Mouse (Mus musculus): ENCODE results near the gene Fam43b. TPM values are rescaled to one million over a fixed set of nuclear protein-coding genes. Genes with fewer than 3 reads are reported as not detected.

Gene Fam43b
- polyA plus RNA-seq, 1 experiment from 2014 or later, result not detected

- Histone ChIP-seq H3K27ac (ENCODE audit: low read depth, low read length) (no peak overlapping the region), H3K4me2 (ENCODE audit: low read depth) (no peak overlapping the region), H3K4me1 (ENCODE audit: control insufficient read depth, insufficient read depth, low read length) (peaks cover under 1% of the 10 kb centered on the region; the same call in 1 of the 2 replicates), H3K4me3 (ENCODE audit: low read depth, low read length) (no peak overlapping the region), H3K9me3 (ENCODE audit: control insufficient read depth, low read length) (no peaks in the 10 kb centered on the region), H3K27me3 (ENCODE audit: control insufficient read depth, insufficient read depth, low read length) (peaks cover under 1% of the 10 kb centered on the region; the same call in 1 of the 2 replicates), H3K9ac (ENCODE audit: low read length) (no peak overlapping the region), H3K36me3 (ENCODE audit: control insufficient read depth, insufficient read depth, low read length) (no peaks in the 10 kb centered on the region)
- no peak for ATAC-seq (ENCODE audit: insufficient read depth, low FRiP score, low TSS enrichment)
- DNase-seq (ENCODE audit: low spot score), result no peak
- WGBS, result 90% methylated on average over 7 of the region's 7 CpGs
Observed at GRCm38 (mm10) chr4:138362883-138363282, 33.4 kb downstream of the Fam43b start.

DNA sequence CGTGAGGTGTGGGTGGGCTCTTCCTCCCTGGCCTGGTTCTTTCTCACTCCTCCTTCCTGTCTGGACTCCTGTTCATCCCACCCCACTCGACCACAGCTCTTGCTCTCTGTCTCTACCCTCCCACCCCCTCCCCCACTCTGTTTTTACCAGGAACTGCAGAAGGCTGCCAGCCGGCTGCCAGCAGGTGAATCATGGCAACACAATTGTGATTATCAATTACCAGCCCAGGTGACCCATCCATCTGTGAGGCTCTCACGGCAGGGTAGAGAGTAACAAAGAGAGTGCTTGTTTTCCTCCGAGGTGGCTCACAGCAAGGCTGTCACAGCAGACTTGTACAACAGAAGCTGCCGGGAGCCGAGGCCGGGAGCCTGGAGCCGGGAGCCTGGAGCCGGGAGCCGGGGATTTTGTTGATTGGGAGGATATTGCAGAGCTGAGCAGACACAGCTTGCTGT, 34.9 kb downstream of the Fam43b start:
- H3K27me3 ChIP-seq (ENCODE audit: control insufficient read depth, insufficient read depth, low read length), result no peaks in the 10 kb centered on the region
- WGBS, result 11% methylated on average over 11 of the region's 11 CpGs
- no peaks in the 10 kb centered on the region for H3K9me3 ChIP-seq (ENCODE audit: control insufficient read depth, low read length)
- no peaks in the 10 kb centered on the region for H3K36me3 ChIP-seq (ENCODE audit: control insufficient read depth, insufficient read depth, low read length)
- no peaks in the 10 kb centered on the region for H3K4me1 ChIP-seq (ENCODE audit: control insufficient read depth, insufficient read depth, low read length)
- peak; percentile 25 for DNase-seq (ENCODE audit: low spot score)
- no peak overlapping the region for H3K27ac ChIP-seq (ENCODE audit: low read depth, low read length)
- H3K9ac ChIP-seq (ENCODE audit: low read length), result peak overlapping the region; percentile 14; the same call in 1 of the 2 replicates
- H3K4me3 ChIP-seq (ENCODE audit: low read depth, low read length), result no peak overlapping the region
- no peak for ATAC-seq (ENCODE audit: insufficient read depth, low FRiP score, low TSS enrichment)
- 0 out of 2 replicates have a peak overlapping the region, but pooled peaks have one; percentile 14 for H3K4me2 ChIP-seq (ENCODE audit: low read depth)

GRCm38 (mm10) chr4:138358176-138358575, 38.2 kb downstream of the Fam43b start:
- Histone ChIP-seq H3K27ac (ENCODE audit: low read depth, low read length) (no peak overlapping the region), H3K4me3 (ENCODE audit: low read depth, low read length) (no peak overlapping the region), H3K4me1 (ENCODE audit: control insufficient read depth, insufficient read depth, low read length) (no peaks in the 10 kb centered on the region), H3K36me3 (ENCODE audit: control insufficient read depth, insufficient read depth, low read length) (no peaks in the 10 kb centered on the region), H3K4me2 (ENCODE audit: low read depth) (no peak overlapping the region), H3K9ac (ENCODE audit: low read length) (no peak overlapping the region), H3K9me3 (ENCODE audit: control insufficient read depth, low read length) (no peaks in the 10 kb centered on the region), H3K27me3 (ENCODE audit: control insufficient read depth, insufficient read depth, low read length) (no peaks in the 10 kb centered on the region)
- ATAC-seq (ENCODE audit: insufficient read depth, low FRiP score, low TSS enrichment) (no peak), DNase-seq (ENCODE audit: low spot score) (no peak)
- WGBS, result 80% methylated on average over 3 of the region's 3 CpGs

- ATAC-seq (ENCODE audit: insufficient read depth, low FRiP score, low TSS enrichment), result no peak
- Histone ChIP-seq H3K4me2 (ENCODE audit: low read depth) (no peak overlapping the region), H3K4me3 (ENCODE audit: low read depth, low read length) (no peak overlapping the region), H3K9ac (ENCODE audit: low read length) (no peak overlapping the region), H3K4me1 (ENCODE audit: control insufficient read depth, insufficient read depth, low read length) (no peaks in the 10 kb centered on the region), H3K36me3 (ENCODE audit: control insufficient read depth, insufficient read depth, low read length) (no peaks in the 10 kb centered on the region), H3K27me3 (ENCODE audit: control insufficient read depth, insufficient read depth, low read length) (no peaks in the 10 kb centered on the region), H3K27ac (ENCODE audit: low read depth, low read length) (no peak overlapping the region), H3K9me3 (ENCODE audit: control insufficient read depth, low read length) (no peaks in the 10 kb centered on the region)
- DNase-seq (ENCODE audit: low spot score), result no peak
- WGBS, result 92% methylated on average over 12 of the region's 12 CpGs
Observed at GRCm38 (mm10) chr4:138356551-138356950, 39.8 kb downstream of the Fam43b start.

DNA sequence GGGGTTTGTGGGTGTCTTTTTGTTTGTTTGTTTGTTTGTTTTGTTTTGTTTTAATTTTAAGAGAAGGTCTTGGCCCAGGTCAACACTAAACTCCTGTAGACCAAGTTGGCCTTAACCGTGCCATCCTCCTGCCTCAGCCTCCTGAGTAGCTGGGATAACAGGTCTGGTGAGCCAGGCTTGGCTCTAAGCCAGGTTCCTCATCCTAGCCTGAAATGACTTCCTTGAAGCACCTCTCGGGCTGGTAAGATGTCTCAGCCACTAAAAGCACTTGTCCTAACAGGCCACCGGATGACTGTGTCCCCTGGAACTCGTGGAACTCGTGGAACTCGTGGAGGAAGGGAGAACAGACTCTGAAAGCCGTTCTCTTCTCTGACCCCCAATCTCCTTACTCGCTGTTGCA, 40.2 kb downstream of the Fam43b start:
- H3K27me3 ChIP-seq (ENCODE audit: control insufficient read depth, insufficient read depth, low read length), result no peaks in the 10 kb centered on the region
- H3K9me3 ChIP-seq (ENCODE audit: control insufficient read depth, low read length), result no peaks in the 10 kb centered on the region
- H3K4me3 ChIP-seq (ENCODE audit: low read depth, low read length), result no peak overlapping the region
- H3K4me2 ChIP-seq (ENCODE audit: low read depth), result no peak overlapping the region
- DNase-seq (ENCODE audit: low spot score) (no peak), ATAC-seq (ENCODE audit: insufficient read depth, low FRiP score, low TSS enrichment) (no peak)
- no peaks in the 10 kb centered on the region for H3K36me3 ChIP-seq (ENCODE audit: control insufficient read depth, insufficient read depth, low read length)
- no peak overlapping the region for H3K9ac ChIP-seq (ENCODE audit: low read length)
- H3K27ac ChIP-seq (ENCODE audit: low read depth, low read length), result no peak overlapping the region
- H3K4me1 ChIP-seq (ENCODE audit: control insufficient read depth, insufficient read depth, low read length), result no peaks in the 10 kb centered on the region
- 85% methylated on average over 8 of the region's 8 CpGs for WGBS

DNA sequence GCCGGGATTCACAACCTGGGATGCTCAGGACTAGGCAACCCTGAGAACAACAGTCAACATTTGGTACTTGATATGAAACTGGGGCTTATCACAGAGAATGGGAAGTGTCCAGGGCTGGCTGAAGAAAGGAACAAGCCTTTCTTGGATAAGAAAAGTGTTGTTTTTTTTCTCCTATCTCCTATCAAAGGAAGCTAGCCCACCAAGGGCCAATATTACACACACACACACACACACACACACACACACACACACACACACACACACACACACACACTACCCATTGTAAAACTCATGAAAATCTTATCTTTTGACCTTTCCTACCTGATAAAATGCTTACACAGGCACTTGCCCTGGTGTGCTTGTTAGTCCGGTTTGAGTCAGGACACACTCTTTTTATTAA, 40.8 kb downstream of the Fam43b start:
- H3K36me3 ChIP-seq (ENCODE audit: control insufficient read depth, insufficient read depth, low read length), result no peaks in the 10 kb centered on the region
- no peaks in the 10 kb centered on the region for H3K27me3 ChIP-seq (ENCODE audit: control insufficient read depth, insufficient read depth, low read length)
- 90% methylated on average over 2 of the region's 2 CpGs for WGBS
- no peak for ATAC-seq (ENCODE audit: insufficient read depth, low FRiP score, low TSS enrichment)
- no peak overlapping the region for H3K27ac ChIP-seq (ENCODE audit: low read depth, low read length)
- no peak overlapping the region for H3K9ac ChIP-seq (ENCODE audit: low read length)
- DNase-seq (ENCODE audit: low spot score), result no peak
- H3K4me1 ChIP-seq (ENCODE audit: control insufficient read depth, insufficient read depth, low read length), result no peaks in the 10 kb centered on the region
- no peak overlapping the region for H3K4me3 ChIP-seq (ENCODE audit: low read depth, low read length)
- no peak overlapping the region for H3K4me2 ChIP-seq (ENCODE audit: low read depth)
- no peaks in the 10 kb centered on the region for H3K9me3 ChIP-seq (ENCODE audit: control insufficient read depth, low read length)

DNA sequence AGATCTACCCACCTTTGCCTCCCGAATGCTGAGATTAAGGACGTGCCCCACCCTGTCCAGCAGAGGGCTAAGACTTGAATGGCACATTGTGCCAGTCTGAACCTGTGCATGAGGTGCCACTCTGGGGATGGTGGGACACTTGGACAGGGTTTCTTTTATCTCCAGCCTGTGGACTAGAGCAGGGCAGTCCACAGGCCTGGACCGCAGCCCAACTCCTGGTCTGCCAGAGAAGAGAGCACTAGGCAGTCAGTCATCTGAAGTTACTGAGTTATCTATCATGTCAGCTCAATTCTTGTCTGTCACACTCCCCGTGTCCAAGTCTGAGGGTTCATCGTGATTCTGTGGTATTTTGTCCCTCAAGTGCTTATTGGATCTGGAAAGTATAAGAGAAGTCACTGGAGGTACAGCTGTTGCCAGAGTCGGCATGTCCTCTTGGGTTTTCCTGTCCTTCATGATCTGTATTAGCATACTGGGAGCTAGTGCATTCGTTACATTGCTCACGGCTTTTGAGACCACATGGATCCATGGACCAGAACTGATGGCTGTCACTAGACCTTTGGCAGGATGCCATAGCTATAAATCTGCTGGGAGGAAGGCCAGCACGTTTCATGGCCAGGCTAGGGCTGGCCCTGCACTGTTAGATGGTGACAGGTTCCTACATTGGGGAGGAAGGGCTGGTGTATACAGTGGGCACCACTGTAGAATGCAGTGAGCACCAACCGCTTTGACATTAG, 42.7 kb downstream of the Fam43b start:
- WGBS, result 83% methylated on average over 10 of the region's 10 CpGs
- Histone ChIP-seq H3K36me3 (ENCODE audit: control insufficient read depth, insufficient read depth, low read length) (no peaks in the 10 kb centered on the region), H3K4me1 (ENCODE audit: control insufficient read depth, insufficient read depth, low read length) (no peaks in the 10 kb centered on the region), H3K4me2 (ENCODE audit: low read depth) (no peak overlapping the region), H3K27me3 (ENCODE audit: control insufficient read depth, insufficient read depth, low read length) (no peaks in the 10 kb centered on the region), H3K9ac (ENCODE audit: low read length) (no peak overlapping the region), H3K4me3 (ENCODE audit: low read depth, low read length) (no peak overlapping the region), H3K9me3 (ENCODE audit: control insufficient read depth, low read length) (no peaks in the 10 kb centered on the region), H3K27ac (ENCODE audit: low read depth, low read length) (no peak overlapping the region)
- ATAC-seq (ENCODE audit: insufficient read depth, low FRiP score, low TSS enrichment), result no peak
- DNase-seq (ENCODE audit: low spot score), result no peak

GRCm38 (mm10) chr4:138352692-138353091, 43.6 kb downstream of the Fam43b start:
- Histone ChIP-seq H3K27me3 (ENCODE audit: control insufficient read depth, insufficient read depth, low read length) (no peaks in the 10 kb centered on the region), H3K4me3 (ENCODE audit: low read depth, low read length) (no peak overlapping the region), H3K27ac (ENCODE audit: low read depth, low read length) (no peak overlapping the region), H3K4me1 (ENCODE audit: control insufficient read depth, insufficient read depth, low read length) (no peaks in the 10 kb centered on the region), H3K36me3 (ENCODE audit: control insufficient read depth, insufficient read depth, low read length) (no peaks in the 10 kb centered on the region), H3K9me3 (ENCODE audit: control insufficient read depth, low read length) (no peaks in the 10 kb centered on the region), H3K9ac (ENCODE audit: low read length) (no peak overlapping the region), H3K4me2 (ENCODE audit: low read depth) (no peak overlapping the region)
- ATAC-seq (ENCODE audit: insufficient read depth, low FRiP score, low TSS enrichment) (no peak), DNase-seq (ENCODE audit: low spot score) (no peak)
- 91% methylated on average over 6 of the region's 6 CpGs for WGBS

DNA sequence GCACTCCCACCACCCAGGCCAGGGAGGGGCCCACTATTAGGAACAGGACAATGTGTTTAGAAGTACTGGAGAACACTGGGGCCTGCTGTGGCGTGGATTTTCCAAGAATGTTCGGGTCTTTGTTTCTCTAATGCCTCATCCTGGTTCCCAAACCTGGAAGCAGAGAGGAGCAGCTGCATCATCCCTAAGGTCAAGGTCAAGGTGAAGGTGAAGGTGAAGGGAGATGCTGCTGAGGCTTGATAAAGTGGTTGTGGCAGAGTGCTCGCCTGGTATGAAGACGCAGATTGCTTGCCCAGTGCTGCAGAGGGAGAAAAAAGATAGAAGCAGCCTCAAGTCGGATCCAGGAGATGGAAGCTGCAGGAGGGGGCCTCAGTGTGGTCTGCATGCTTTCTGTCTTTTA, 44.5 kb downstream of the Fam43b start:
- Histone ChIP-seq H3K9me3 (ENCODE audit: control insufficient read depth, low read length) (no peaks in the 10 kb centered on the region), H3K4me2 (ENCODE audit: low read depth) (no peak overlapping the region), H3K27me3 (ENCODE audit: control insufficient read depth, insufficient read depth, low read length) (no peaks in the 10 kb centered on the region), H3K4me3 (ENCODE audit: low read depth, low read length) (no peak overlapping the region), H3K9ac (ENCODE audit: low read length) (no peak overlapping the region), H3K27ac (ENCODE audit: low read depth, low read length) (no peak overlapping the region), H3K36me3 (ENCODE audit: control insufficient read depth, insufficient read depth, low read length) (no peaks in the 10 kb centered on the region), H3K4me1 (ENCODE audit: control insufficient read depth, insufficient read depth, low read length) (no peaks in the 10 kb centered on the region)
- no peak for DNase-seq (ENCODE audit: low spot score)
- 84% methylated on average over 5 of the region's 5 CpGs for WGBS
- no peak for ATAC-seq (ENCODE audit: insufficient read depth, low FRiP score, low TSS enrichment)
